Mouse (Mus musculus) forebrain, postnatal 0 days (tissue): ENCODE measurements at regions not wholly inside any gene's neighbourhood (a gene's known extent, or its start where the extent isn't known, plus 50 kb on each side); places are given as distances from the start of the nearest gene placed in this dataset.

Source experiments
- ATAC-seq: fragments of 200-750 bp; cut with Nextera tagmentation; 2 replicates; pipeline ENCODE4 v1.8.0; 2017; ENCODE audit warnings: mild to moderate bottlenecking, moderate library complexity
- DNase-seq: peaks from one replicate; pipeline ENCODE4 v3.0.0-alpha.2; 2015
- H3K27ac ChIP-seq: fragments of 300-500 bp; sonication (generic); 2 replicates; pipeline ENCODE4 v1.5.1; 2014; ENCODE audit warnings: low read depth, mild to moderate bottlenecking, antibody characterized with exemption, low read length, moderate library complexity, mixed read lengths
- H3K27me3 ChIP-seq: fragments of 300-500 bp; sonication (generic); 2 replicates; pipeline ENCODE4 v1.6.1; 2014; ENCODE audit warnings: mild to moderate bottlenecking, low read length, mixed read lengths; ENCODE audit not compliant: insufficient read depth
- H3K36me3 ChIP-seq: fragments of 300-500 bp; sonication (generic); 2 replicates; pipeline ENCODE4 v1.6.1; 2014; ENCODE audit warnings: mild to moderate bottlenecking, moderate library complexity; ENCODE audit not compliant: insufficient read depth
- H3K4me1 ChIP-seq: fragments of 300-500 bp; sonication (generic); 2 replicates; pipeline ENCODE4 v1.6.1; 2014; ENCODE audit warnings: antibody characterized with exemption; ENCODE audit not compliant: insufficient read depth
- H3K4me2 ChIP-seq: fragments of 300-500 bp; sonication (generic); 2 replicates; pipeline ENCODE4 v1.6.1; 2014; ENCODE audit warnings: low read depth, mild to moderate bottlenecking, moderate library complexity
- H3K4me3 ChIP-seq: fragments of 300-500 bp; sonication (generic); 2 replicates; pipeline ENCODE4 v1.5.1; 2014; ENCODE audit warnings: low read depth, low read length, mixed read lengths
- H3K9ac ChIP-seq: fragments of 300-500 bp; sonication (generic); 2 replicates; pipeline ENCODE4 v1.6.1; 2014; ENCODE audit warnings: mild to moderate bottlenecking
- H3K9me3 ChIP-seq: fragments of 300-500 bp; sonication (generic); 2 replicates; pipeline ENCODE4 v1.6.1; 2016; ENCODE audit warnings: low read length
- CTCF ChIP-seq: sonication (generic); IDR thresholded peaks from 2 replicates; pipeline ENCODE4 v1.5.1; 2016; ENCODE audit warnings: antibody characterized with exemption, control low read depth, low read depth
- WGBS: fragments of 180-500 bp; shearing (Covaris S2); extraction: QIAGEN DNeasy Blood & Tissue Kit; methylation state at CpG from one replicate; pipeline ENCODE4 v1.1.7; 2014; 5-methylcytosine and 5-hydroxymethylcytosine counted together

DNA sequence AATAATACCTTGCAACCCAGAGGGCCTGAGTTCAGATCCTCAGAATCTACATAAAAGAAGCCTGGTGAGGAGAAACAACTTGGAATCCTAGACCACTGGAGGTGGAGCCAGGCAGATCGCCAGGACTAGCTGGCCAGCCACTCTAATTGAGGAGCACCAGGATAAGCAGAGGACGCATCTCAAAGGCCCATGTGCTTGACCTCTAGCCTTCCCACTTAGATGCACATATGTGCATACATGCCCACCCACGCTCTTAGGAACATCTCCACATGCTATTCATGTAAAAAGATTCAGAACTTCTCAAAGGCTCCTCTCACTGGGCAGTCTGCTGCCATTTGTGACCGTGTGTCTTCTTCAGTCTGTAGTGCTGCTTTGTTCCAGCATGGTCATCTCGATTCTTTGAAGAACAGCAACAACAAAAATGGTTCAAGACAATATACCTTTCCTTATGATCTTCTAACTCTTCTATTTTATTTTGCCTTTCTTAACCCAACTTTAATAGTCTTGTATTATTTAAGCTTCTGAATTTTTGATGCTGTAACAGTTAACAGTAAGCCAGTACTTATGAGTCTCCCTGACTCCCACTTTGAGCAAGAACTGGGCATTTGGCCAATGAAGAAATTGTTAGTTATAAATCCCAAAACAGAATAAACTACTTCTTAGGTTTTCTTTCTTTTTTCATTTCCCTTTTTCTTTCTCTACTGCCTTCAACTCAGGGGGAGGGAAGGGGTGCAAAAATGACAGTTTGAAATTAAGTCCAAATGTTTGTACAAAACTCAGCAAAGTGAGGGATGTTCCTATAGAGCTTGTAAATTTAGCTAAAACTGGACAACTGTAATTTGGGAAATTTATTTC is 108.9 kb downstream of the Pcdh18 start:
- 81% methylated on average over 5 of the region's 5 CpGs for WGBS
- ATAC-seq (no peak), DNase-seq (no peak)
- Histone ChIP-seq H3K36me3 (no peaks in the 10 kb centered on the region), H3K4me2 (no peak overlapping the region), H3K27me3 (no peaks in the 10 kb centered on the region), H3K9me3 (no peaks in the 10 kb centered on the region), H3K4me1 (no peaks in the 10 kb centered on the region), H3K9ac (no peak overlapping the region), H3K4me3 (no peak overlapping the region), H3K27ac (no peak overlapping the region)
- TF ChIP-seq CTCF = no peak

- Histone ChIP-seq H3K4me3 (no peak overlapping the region), H3K4me2 (no peak overlapping the region), H3K36me3 (no peaks in the 10 kb centered on the region), H3K27me3 (no peaks in the 10 kb centered on the region), H3K9ac (no peak overlapping the region), H3K9me3 (no peaks in the 10 kb centered on the region), H3K4me1 (no peaks in the 10 kb centered on the region), H3K27ac (no peak overlapping the region)
- ATAC-seq (no peak), DNase-seq (no peak)
- no peak for TF ChIP-seq CTCF
- WGBS = 90% methylated on average over 4 of the region's 4 CpGs
These were observed 112.1 kb downstream of the Pcdh18 start for GRCm38 (mm10) chr3:49644993-49645392.

DNA sequence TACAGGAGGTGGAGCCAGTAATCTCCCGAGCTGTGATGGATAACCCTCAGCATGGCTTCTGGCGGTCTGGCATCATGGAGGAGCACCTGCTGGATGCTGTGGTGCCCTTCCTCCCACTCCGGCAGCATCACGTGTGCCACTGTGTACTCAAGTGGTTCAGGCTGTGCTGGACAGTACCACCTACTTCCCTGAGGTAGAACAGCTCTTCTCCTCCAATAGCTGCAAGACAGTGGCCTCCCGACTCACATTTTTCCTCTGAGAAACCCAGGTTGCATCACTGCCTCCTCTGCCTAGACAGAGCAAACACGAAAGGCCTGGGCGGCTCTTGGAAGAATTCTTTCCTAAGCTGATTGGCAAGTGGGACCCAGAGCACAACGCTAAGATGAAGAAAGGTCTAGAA is 113.3 kb downstream of the Pcdh18 start:
- H3K36me3 ChIP-seq = no peaks in the 10 kb centered on the region
- H3K9ac ChIP-seq = no peak overlapping the region
- H3K9me3 ChIP-seq = no peaks in the 10 kb centered on the region
- 96% methylated on average over 8 of the region's 8 CpGs for WGBS
- DNase-seq = no peak
- H3K4me1 ChIP-seq = no peaks in the 10 kb centered on the region
- H3K4me2 ChIP-seq = no peak overlapping the region
- H3K27ac ChIP-seq = no peak overlapping the region
- no peak for ATAC-seq
- H3K27me3 ChIP-seq = no peaks in the 10 kb centered on the region
- H3K4me3 ChIP-seq = no peak overlapping the region
- no peak for TF ChIP-seq CTCF

GRCm38 (mm10) chr3:49641966-49642758 is 115.0 kb downstream of the Pcdh18 start:
- Histone ChIP-seq H3K27ac (no peak overlapping the region), H3K4me2 (no peak overlapping the region), H3K9ac (no peak overlapping the region), H3K4me3 (no peak overlapping the region), H3K4me1 (no peaks in the 10 kb centered on the region), H3K36me3 (no peaks in the 10 kb centered on the region), H3K27me3 (no peaks in the 10 kb centered on the region), H3K9me3 (no peaks in the 10 kb centered on the region)
- TF ChIP-seq CTCF = no peak
- ATAC-seq (peak; percentile 95), DNase-seq (peak; percentile 79)
- WGBS = 11% methylated on average over 4 of the region's 4 CpGs

- Histone ChIP-seq H3K9ac (no peak overlapping the region), H3K27ac (no peak overlapping the region), H3K4me3 (no peak overlapping the region), H3K27me3 (no peaks in the 10 kb centered on the region), H3K4me2 (no peak overlapping the region), H3K36me3 (no peaks in the 10 kb centered on the region), H3K4me1 (no peaks in the 10 kb centered on the region), H3K9me3 (no peaks in the 10 kb centered on the region)
- no peak for TF ChIP-seq CTCF
- DNase-seq (peak; percentile 5), ATAC-seq (no peak; the same call in 1 of the 2 replicates)
- WGBS = 55% methylated on average over 1 of the region's 1 CpGs
These were observed 115.7 kb downstream of the Pcdh18 start for GRCm38 (mm10) chr3:49641411-49641810.

- no peak overlapping the region for H3K9ac ChIP-seq
These were observed 118.5 kb downstream of the Pcdh18 start for GRCm38 (mm10) chr3:49638601-49639000.

DNA sequence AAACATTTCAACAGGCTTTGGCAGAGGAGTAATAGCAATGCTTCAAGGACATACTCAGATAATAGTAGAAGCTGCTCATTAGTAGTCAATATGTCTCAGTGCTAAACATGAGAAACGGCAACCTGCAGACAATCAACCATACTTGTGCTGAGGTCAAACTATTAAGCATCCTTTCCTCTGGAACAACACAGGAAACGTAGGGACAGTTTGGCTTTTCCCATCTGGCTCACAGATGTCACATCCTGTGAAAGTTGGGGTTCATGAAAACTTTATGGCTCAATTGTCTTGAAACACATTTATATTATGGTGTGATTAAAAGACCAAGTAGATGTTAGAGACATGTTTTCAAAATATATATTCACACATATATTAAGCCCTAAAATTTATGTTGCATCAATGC is 120.4 kb downstream of the Pcdh18 start:
- H3K36me3 ChIP-seq = no peaks in the 10 kb centered on the region
- no peak overlapping the region for H3K27ac ChIP-seq
- H3K4me1 ChIP-seq = no peaks in the 10 kb centered on the region
- 60% methylated on average over 2 of the region's 2 CpGs for WGBS
- H3K9ac ChIP-seq = no peak overlapping the region
- no peak for DNase-seq
- no peak overlapping the region for H3K4me3 ChIP-seq
- TF ChIP-seq CTCF = no peak
- H3K27me3 ChIP-seq = no peaks in the 10 kb centered on the region
- no peak overlapping the region for H3K4me2 ChIP-seq
- H3K9me3 ChIP-seq = no peaks in the 10 kb centered on the region
- no peak for ATAC-seq

More at GRCm38 (mm10) chr3:49638601-49639000, 118.5 kb downstream of the Pcdh18 start:
- ATAC-seq = no peak
- Histone ChIP-seq H3K27ac (no peak overlapping the region), H3K27me3 (no peaks in the 10 kb centered on the region), H3K9me3 (no peaks in the 10 kb centered on the region), H3K4me2 (no peak overlapping the region), H3K4me1 (no peaks in the 10 kb centered on the region), H3K36me3 (no peaks in the 10 kb centered on the region), H3K4me3 (no peak overlapping the region)
- WGBS = 79% methylated on average over 2 of the region's 2 CpGs
- no peak for DNase-seq
- no peak for TF ChIP-seq CTCF
